Mouse (Mus musculus) erythroblast, embryonic 14.5 days (primary cell): ENCODE results near the gene Dnmt1.

Experiments used
- GATA1 ChIP-seq: IDR thresholded peaks from 2 replicates; pipeline ENCODE4 v1.6.1; 2012; ENCODE audit warnings: low read length, inconsistent platforms, mixed read lengths
- TAL1 ChIP-seq: IDR thresholded peaks from 3 replicates; pipeline ENCODE4 v1.6.1; 2012; ENCODE audit warnings: low read length, inconsistent platforms, mixed read lengths

- no peak for TF ChIP-seq TAL1
- TF ChIP-seq GATA1, result no peak
Observed at GRCm38 (mm10) chr9:20965606-20966005, 5.9 kb upstream of the Dnmt1 start.
